Mouse (Mus musculus) B cell, adult 2 months (primary cell): ENCODE results near the gene Anp32b.

Experiments
- DNase-seq, 2 experiments: peaks; one replicate each; pipeline ENCODE4 v3.0.0; 2022

Gene Anp32b

DNA sequence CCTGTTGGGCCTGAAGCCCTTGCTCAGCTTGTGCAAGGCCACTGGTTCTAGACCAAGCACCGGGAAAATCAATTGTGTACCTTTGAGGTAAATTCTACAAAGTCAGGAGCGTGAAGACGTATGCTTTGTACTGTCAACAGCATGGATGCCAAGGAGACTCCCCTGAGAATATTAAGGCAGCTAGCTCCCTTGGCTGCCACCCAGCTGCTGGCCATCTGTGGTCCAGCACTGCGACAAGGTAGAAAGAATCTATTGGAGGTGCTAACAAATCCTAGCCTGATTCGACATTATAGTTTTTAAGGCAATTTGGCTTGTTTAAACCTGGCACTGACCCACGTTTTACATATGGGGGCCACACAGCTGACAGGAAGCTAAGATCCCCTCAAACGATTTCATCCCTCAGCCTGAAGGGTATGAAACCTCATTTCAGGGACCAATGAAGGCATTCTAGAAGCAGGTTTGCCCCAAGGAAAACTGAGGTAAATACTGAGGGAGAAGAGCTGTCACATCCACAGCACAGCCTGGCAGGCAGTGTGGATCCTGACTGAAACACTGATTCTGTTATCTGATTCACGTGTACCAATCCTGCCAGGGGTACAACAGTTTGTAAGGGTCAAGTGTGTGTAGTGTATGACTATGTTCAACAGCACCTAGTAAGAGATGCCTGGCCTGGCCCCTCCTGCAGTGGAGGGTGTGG lies 54.8 kb downstream of the Anp32b start:
- no peak for DNase-seq

DNA sequence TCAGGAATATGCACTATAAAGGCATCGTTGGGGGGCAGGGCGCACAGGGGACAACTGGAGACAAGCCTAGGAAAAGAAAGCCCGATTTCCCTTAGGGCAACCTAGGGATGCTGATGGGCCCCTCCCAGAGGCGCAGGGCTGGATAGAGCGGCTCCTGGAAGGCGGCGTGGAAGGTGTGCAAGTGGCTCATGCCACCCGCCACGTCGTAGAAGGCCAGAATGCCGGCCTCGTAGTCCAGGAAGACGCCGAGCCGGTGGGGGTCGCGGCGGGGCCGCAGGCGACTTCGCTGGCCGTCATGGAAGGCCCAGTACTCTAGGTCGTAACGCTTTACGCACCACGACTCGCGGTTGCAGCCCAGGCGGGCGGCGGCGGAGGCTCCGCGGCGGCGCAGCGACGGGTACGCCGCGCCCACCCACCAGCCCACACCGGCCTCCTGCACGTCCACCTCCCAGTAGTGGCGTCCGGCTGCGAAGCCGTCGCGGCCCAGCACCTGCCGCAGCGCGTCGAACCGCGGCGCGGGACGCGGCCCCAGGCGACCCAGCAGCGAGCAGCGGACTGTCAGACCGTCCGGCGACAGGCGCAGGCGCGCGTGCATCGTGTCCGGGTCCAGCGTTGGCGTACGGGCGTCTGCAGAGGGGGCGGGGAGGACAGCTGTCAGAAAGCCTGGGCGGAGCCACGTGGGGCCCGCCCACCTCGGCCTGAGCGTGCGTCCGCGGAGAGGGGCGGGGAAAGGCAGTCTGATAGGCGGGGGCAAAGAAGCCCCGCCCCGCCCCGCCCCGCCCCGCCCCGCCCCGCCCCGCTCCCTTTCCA lies 56.3 kb downstream of the Anp32b start:
- peak; percentile 94 to 95 for DNase-seq

DNA sequence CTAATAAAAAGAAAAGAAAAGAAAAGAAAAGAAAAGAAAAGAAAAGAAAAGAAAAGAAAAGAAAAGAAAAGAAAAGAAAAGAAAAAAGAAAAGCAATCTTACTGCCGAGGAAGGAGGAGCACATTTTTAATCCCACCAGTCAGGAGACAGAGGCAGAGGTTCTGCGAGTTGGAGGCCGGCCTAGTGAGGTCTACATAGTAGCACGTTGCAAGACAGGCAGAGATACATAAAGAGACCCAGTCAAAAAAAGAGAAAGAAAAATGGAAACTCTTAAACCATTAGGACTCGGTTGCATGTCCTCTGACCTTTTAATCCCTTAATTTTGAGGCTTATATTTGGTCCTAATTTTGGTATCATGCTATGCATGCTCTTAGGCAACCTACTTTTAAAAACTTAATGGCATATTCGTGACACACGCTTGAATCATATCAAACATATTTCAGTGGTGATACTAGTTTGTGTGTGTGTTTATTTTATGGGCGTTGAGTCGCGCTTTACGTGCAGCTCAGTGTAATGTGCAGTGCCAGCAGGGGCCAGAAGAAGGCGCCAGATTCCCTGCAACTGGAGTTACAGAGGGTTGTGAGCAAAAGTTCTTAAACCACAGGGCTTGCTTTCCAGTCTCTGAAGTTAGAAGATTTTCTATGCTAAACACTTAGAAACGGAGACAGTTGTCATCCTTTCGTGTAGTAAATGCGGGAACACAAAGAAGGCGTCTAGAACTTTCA lies 57.2 kb downstream of the Anp32b start:
- DNase-seq = peak; percentile 85 to 89

DNA sequence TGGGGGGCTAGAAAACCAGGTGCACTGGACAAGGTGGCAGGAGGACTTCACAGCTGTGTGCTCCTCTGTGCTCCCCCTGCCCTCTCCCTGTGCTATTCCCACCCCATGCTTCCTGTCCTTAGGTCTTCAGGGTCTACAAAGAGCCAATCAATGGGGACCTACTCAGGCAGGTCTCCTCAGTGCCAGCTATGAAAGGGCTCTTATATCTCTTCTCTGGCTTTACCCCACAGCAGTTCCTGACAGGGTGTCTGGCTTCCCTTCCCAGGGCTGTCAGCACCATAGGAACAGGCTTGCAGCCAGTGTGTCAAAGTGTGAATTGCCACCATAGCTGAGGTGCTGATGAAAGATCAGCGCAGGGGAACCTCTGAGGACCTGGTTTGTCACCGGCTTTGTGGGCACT lies 69.8 kb downstream of the Anp32b start:
- DNase-seq = no peak

DNA sequence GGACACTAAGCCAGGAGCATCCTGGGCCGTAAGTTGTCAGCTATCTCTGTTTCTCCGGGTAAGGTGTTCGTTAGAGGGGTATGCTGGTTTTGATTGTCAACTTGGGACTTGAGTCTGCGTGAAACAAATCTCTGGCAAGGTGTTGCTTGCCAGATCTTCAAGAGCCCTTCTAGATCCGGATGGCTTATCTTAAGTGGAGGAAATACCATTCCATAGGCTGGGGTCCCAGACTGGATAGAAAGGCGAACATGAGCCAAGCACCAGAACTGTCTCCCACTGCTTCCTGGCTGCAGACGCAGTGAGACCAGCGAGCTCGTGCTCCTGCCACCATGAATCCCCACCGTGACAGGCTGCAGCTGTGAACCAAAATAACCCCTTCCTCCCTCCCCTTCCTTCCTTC lies 70.8 kb downstream of the Anp32b start:
- DNase-seq = no peak
